Mouse (Mus musculus) induced T-regulatory cell, adult 2 months (primary cell): ENCODE data around the gene Hist1h2ab.

Experiments used
- DNase-seq: peaks from one replicate; pipeline ENCODE4 v3.0.0-alpha.2; 2012; ENCODE audit warnings: low read depth

The Hist1h2ab gene

GRCm38 (mm10) chr13:23738041-23738440, 12.9 kb upstream of the Hist1h2ab start:
- DNase-seq: no peak

GRCm38 (mm10) chr13:23738677-23739068, 12.3 kb upstream of the Hist1h2ab start, which contains the start of gene Hist1h1c:
Gene Hist1h1c, plus strand, starts transcription at chr13:23738808.
- DNase-seq: peak; percentile 94

GRCm38 (mm10) chr13:23739069-23739921, 11.6 kb upstream of the Hist1h2ab start:
- DNase-seq: peak; percentile 96

GRCm38 (mm10) chr13:23739922-23740252, 11.0 kb upstream of the Hist1h2ab start:
- DNase-seq: peak; percentile 94

GRCm38 (mm10) chr13:23740256-23740840, 10.6 kb upstream of the Hist1h2ab start:
- DNase-seq: no peak

- DNase-seq: peak; percentile 26
Observed at GRCm38 (mm10) chr13:23740910-23741309, 10.0 kb upstream of the Hist1h2ab start.

GRCm38 (mm10) chr13:23742007-23742406, 8.9 kb upstream of the Hist1h2ab start:
- peak; percentile 39 for DNase-seq

- no peak for DNase-seq
Observed at GRCm38 (mm10) chr13:23743215-23743614, 7.7 kb upstream of the Hist1h2ab start.

GRCm38 (mm10) chr13:23743963-23744362, 7.0 kb upstream of the Hist1h2ab start:
- DNase-seq: peak; percentile 18

- DNase-seq: peak; percentile 57
Observed at GRCm38 (mm10) chr13:23744421-23745380, 6.2 kb upstream of the Hist1h2ab start.

- peak; percentile 80 for DNase-seq
Observed at GRCm38 (mm10) chr13:23745381-23746161, 5.4 kb upstream of the Hist1h2ab start, which contains the start of gene Hist1h3c. Gene Hist1h3c, minus strand, starts transcription at chr13:23745602.

- DNase-seq: peak; percentile 93
Observed at GRCm38 (mm10) chr13:23746201-23747080, 4.5 kb upstream of the Hist1h2ab start, which contains the start of gene Hist1h2bb. Gene Hist1h2bb, plus strand, starts transcription at chr13:23746734.

- DNase-seq: peak; percentile 74
Observed at GRCm38 (mm10) chr13:23747081-23747891, 3.6 kb upstream of the Hist1h2ab start.

GRCm38 (mm10) chr13:23747892-23748288, 3.0 kb upstream of the Hist1h2ab start:
- peak; percentile 37 for DNase-seq

- DNase-seq: peak; percentile 25
Observed at GRCm38 (mm10) chr13:23749563-23750121, 1.3 kb upstream of the Hist1h2ab start.

- DNase-seq: peak; percentile 73
Observed at GRCm38 (mm10) chr13:23751478-23751956, 591 bp downstream of the Hist1h2ab start.

GRCm38 (mm10) chr13:23752067-23752741, 1.3 kb downstream of the Hist1h2ab start, which contains the start of gene Hist1h3b:
Gene Hist1h3b, plus strand, starts transcription at chr13:23752267.
- DNase-seq: peak; percentile 95

- peak; percentile 57 for DNase-seq
Observed at GRCm38 (mm10) chr13:23752742-23753172, 1.8 kb downstream of the Hist1h2ab start.
